Mouse (Mus musculus): ENCODE results near the gene Mrgpre. TPM values are rescaled to one million over a fixed set of nuclear protein-coding genes. Genes with fewer than 3 reads are reported as not detected.

Gene Mrgpre
- polyA plus RNA-seq, 1 experiment from 2014 or later, result 2.3 TPM

DNA sequence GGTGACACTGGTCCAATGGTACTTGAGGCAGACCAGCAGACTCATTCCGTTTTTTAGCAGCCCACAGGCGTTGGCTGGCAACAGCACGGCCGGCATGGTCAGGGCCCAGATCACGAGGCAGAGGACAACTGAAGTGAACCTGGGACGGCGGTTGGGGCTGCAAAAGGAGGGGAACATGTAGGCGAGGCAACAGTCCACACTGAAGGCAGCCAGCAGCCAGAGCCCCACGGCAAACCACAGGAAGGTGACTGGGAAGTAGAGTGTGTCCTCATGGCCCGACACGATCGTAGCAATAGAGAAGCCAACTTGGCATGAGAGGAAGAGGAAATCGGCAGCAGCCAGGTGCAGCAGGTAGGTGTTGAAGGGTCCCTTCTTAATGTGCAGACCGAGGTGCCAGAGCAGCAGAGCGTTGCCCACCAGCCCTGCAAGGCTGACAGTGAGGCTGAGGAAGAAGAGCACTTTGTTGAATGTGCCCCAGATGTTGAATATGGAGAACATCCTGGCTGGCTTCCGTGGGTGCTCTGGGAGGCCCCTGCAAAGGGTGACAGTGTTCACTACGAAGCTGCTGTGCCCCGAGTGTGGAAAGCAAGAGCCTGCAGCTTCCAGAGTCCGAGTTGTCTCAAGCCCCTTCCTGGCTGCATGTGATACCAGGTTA is 19.3 kb downstream of the Mrgpre start:
- peaks cover 31% of the 10 kb centered on the region for H3K27me3 ChIP-seq (ENCODE audit: control insufficient read depth, insufficient read depth, low read length)
- no peak overlapping the region for H3K27ac ChIP-seq (ENCODE audit: low read depth, low read length)
- H3K36me3 ChIP-seq (ENCODE audit: control insufficient read depth, insufficient read depth, low read length), result no peaks in the 10 kb centered on the region
- no peaks in the 10 kb centered on the region for H3K9me3 ChIP-seq (replicated peaks; ENCODE audit: control insufficient read depth, low read length)
- no peak overlapping the region for H3K9ac ChIP-seq (ENCODE audit: low read depth, low read length)
- 66% methylated on average over 19 of the region's 19 CpGs for WGBS (ENCODE audit: insufficient replicate concordance)
- H3K4me2 ChIP-seq, result no peak overlapping the region
- H3K4me3 ChIP-seq (ENCODE audit: low read depth, low read length), result no peak overlapping the region
- no peaks in the 10 kb centered on the region for H3K4me1 ChIP-seq (ENCODE audit: control insufficient read depth, insufficient read depth, low read length)
- no peak for ATAC-seq (replicated peaks; ENCODE audit: insufficient number of reproducible peaks, low FRiP score, low TSS enrichment)

DNA sequence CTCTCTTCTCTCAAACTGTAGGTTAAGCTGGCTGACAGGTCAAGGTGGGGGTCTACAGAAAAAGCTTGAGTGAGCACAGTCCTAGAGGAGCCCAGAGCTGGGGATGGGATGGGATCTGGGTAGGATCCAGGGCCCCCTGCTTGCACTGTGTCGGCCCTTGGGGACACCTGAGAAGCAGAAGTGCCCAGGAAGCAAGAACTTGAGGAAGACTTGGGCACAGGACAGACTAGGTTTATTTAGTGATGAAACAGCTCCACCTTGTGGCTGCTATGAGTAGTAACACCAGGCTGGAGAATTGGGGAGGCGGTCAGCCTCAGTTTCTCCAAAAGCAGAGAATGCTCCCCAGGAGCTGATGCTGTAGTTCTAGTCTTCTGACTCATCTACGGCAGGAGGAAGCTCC is 20.5 kb downstream of the Mrgpre start:
- Histone ChIP-seq H3K9me3 (replicated peaks; ENCODE audit: control insufficient read depth, low read length) (no peaks in the 10 kb centered on the region), H3K36me3 (ENCODE audit: control insufficient read depth, insufficient read depth, low read length) (no peaks in the 10 kb centered on the region), H3K27me3 (ENCODE audit: control insufficient read depth, insufficient read depth, low read length) (peaks cover 31% of the 10 kb centered on the region), H3K4me2 (no peak overlapping the region), H3K9ac (ENCODE audit: low read depth, low read length) (no peak overlapping the region), H3K27ac (ENCODE audit: low read depth, low read length) (no peak overlapping the region), H3K4me1 (ENCODE audit: control insufficient read depth, insufficient read depth, low read length) (no peaks in the 10 kb centered on the region), H3K4me3 (ENCODE audit: low read depth, low read length) (no peak overlapping the region)
- 16% methylated on average over 3 of the region's 3 CpGs for WGBS (ENCODE audit: insufficient replicate concordance)
- no peak for ATAC-seq (replicated peaks; ENCODE audit: insufficient number of reproducible peaks, low FRiP score, low TSS enrichment)

DNA sequence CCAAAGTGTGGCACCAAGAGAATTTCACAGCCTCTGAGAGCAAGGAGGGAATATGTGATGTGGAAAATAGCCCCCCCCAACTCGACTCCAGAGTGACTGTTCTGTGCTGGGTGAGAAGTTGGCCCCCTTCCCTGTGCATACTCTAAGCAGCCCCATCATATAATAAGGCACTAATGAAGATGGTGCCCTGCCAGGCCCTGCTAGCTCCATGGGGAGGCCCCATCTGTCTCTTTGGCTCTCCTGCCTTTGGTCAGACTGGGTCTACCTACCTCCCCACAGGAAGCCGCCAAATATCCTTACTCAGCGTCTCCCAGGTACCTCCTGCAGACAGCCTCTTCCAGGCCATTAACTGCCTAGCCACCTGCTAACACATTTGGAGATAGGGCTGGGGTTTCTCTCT is 25.3 kb downstream of the Mrgpre start:
- 64% methylated on average over 3 of the region's 3 CpGs for WGBS (ENCODE audit: insufficient replicate concordance)
- Histone ChIP-seq H3K9ac (ENCODE audit: low read depth, low read length) (no peak overlapping the region), H3K4me2 (no peak overlapping the region), H3K4me3 (ENCODE audit: low read depth, low read length) (no peak overlapping the region), H3K4me1 (ENCODE audit: control insufficient read depth, insufficient read depth, low read length) (peaks cover 8% of the 10 kb centered on the region), H3K36me3 (ENCODE audit: control insufficient read depth, insufficient read depth, low read length) (no peaks in the 10 kb centered on the region), H3K9me3 (replicated peaks; ENCODE audit: control insufficient read depth, low read length) (no peaks in the 10 kb centered on the region), H3K27me3 (ENCODE audit: control insufficient read depth, insufficient read depth, low read length) (peaks cover 42% of the 10 kb centered on the region), H3K27ac (ENCODE audit: low read depth, low read length) (no peak overlapping the region)
- ATAC-seq (replicated peaks; ENCODE audit: insufficient number of reproducible peaks, low FRiP score, low TSS enrichment), result no peak

DNA sequence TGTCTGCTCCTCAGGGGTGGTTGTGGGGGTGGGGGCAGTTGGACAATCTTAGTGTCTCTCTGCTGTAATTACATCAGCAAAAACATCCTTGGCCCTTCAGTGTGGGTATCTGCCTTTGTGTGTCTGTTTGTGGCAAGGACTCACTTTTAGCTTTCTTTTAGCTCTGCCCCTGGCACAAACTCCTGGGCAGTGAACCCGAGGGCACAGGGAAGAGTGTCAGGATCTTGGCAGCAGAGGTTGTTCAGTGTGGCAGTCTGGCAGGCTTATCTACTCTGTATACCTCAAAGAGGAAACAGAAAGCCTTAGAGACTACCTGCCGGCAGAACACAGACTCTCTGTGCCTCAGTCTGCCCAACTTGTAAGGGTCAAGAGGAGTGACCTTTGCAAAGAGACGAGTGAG is 26.6 kb downstream of the Mrgpre start:
- Histone ChIP-seq H3K4me2 (no peak overlapping the region), H3K4me1 (ENCODE audit: control insufficient read depth, insufficient read depth, low read length) (peaks cover 12% of the 10 kb centered on the region), H3K27ac (ENCODE audit: low read depth, low read length) (no peak overlapping the region), H3K9me3 (replicated peaks; ENCODE audit: control insufficient read depth, low read length) (no peaks in the 10 kb centered on the region), H3K27me3 (ENCODE audit: control insufficient read depth, insufficient read depth, low read length) (peaks cover 43% of the 10 kb centered on the region), H3K4me3 (ENCODE audit: low read depth, low read length) (no peak overlapping the region), H3K36me3 (ENCODE audit: control insufficient read depth, insufficient read depth, low read length) (no peaks in the 10 kb centered on the region), H3K9ac (ENCODE audit: low read depth, low read length) (no peak overlapping the region)
- ATAC-seq (replicated peaks; ENCODE audit: insufficient number of reproducible peaks, low FRiP score, low TSS enrichment), result no peak
- WGBS (ENCODE audit: insufficient replicate concordance), result 56% methylated on average over 3 of the region's 3 CpGs

DNA sequence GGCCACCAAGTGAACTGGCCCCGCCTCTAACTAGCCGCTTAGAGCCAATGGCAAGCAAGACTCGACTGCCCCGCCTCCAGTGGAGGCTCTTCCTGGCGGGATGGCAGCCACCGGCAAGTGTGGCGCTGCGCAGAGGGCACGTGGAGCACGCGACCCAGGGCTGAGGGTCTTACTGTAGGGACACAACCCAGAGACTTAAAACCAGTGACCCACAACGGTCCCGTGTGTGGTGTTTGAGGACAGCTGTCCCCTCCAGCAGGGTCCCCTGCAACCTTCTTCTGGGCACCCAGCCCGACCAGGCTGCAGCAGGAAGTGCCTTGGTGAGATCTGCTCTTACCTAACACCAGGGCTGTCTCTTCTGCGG is 27.3 kb downstream of the Mrgpre start:
- Histone ChIP-seq H3K4me1 (ENCODE audit: control insufficient read depth, insufficient read depth, low read length) (peaks cover 19% of the 10 kb centered on the region), H3K36me3 (ENCODE audit: control insufficient read depth, insufficient read depth, low read length) (no peaks in the 10 kb centered on the region), H3K4me3 (ENCODE audit: low read depth, low read length) (peak overlapping the region; percentile 35), H3K9me3 (replicated peaks; ENCODE audit: control insufficient read depth, low read length) (no peaks in the 10 kb centered on the region), H3K9ac (ENCODE audit: low read depth, low read length) (peak overlapping the region; percentile 52; the same call in 1 of the 2 replicates), H3K27me3 (ENCODE audit: control insufficient read depth, insufficient read depth, low read length) (peaks cover 38% of the 10 kb centered on the region), H3K27ac (ENCODE audit: low read depth, low read length) (no peak overlapping the region), H3K4me2 (peak overlapping the region; percentile 79)
- peak; percentile 73 for ATAC-seq (replicated peaks; ENCODE audit: insufficient number of reproducible peaks, low FRiP score, low TSS enrichment)
- WGBS (ENCODE audit: insufficient replicate concordance), result 4% methylated on average over 15 of the region's 15 CpGs

DNA sequence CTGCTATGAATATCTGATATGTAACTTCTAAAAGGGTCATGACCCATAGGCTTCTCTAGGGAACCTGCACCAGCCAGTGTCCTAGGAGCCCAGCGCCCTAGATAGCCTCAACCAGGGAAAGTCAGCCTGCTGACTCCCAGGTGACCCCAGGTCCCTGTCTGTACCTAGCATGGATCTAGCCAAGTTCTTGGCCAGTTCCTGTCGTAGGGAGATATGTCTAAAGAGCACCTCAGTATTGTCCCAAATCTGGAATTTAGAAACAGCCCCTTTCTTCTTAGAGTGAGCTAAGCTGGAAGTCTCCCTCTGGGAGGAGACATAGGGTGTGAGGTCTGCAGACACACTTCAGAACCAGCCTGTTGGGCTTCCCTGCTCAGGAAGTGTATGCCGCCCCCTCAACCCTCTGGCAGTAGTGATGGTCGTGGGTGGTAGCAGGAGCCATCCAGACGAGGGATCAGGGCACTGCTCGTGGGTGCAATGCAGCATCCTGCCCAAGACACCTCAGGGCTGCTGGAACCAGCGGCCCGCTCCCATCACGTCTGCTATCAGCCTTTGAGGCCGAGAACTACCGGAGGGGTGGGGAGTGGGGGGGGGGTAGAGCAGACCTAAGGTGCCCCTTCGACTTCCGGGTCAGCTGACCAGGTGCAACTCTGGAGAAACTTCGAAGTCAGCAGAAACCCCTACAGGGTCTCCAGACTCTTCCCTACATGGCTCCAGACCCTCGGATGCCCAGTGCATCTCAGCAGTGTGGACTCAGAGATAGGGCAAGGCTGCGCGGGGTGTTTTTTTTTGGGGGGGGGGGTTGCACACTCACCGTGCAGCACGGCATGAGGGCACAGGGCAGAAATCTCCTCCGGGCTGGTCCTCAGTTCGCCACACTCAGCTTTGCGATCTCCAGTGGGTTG is 27.9 kb downstream of the Mrgpre start, which contains the start of gene Osbpl5:
Gene Osbpl5, minus strand, starts transcription at position 861 of the 902 bp plus-strand sequence.
- ATAC-seq (replicated peaks; ENCODE audit: insufficient number of reproducible peaks, low FRiP score, low TSS enrichment), result no peak
- Histone ChIP-seq H3K36me3 (ENCODE audit: control insufficient read depth, insufficient read depth, low read length) (no peaks in the 10 kb centered on the region), H3K4me2 (peak within 1 kb of the TSS; percentile 79), H3K4me3 (ENCODE audit: low read depth, low read length) (peak within 1 kb of the TSS; percentile 35), H3K9ac (ENCODE audit: low read depth, low read length) (peak within 1 kb of the TSS; percentile 52; the same call in 1 of the 2 replicates), H3K27ac (ENCODE audit: low read depth, low read length) (no peak within 1 kb of the TSS), H3K4me1 (ENCODE audit: control insufficient read depth, insufficient read depth, low read length) (peaks cover 24% of the 10 kb centered on the region), H3K9me3 (replicated peaks; ENCODE audit: control insufficient read depth, low read length) (no peaks in the 10 kb centered on the region), H3K27me3 (ENCODE audit: control insufficient read depth, insufficient read depth, low read length) (peaks cover 38% of the 10 kb centered on the region)
- WGBS (ENCODE audit: insufficient replicate concordance), result 20% methylated on average over 22 of the region's 22 CpGs

DNA sequence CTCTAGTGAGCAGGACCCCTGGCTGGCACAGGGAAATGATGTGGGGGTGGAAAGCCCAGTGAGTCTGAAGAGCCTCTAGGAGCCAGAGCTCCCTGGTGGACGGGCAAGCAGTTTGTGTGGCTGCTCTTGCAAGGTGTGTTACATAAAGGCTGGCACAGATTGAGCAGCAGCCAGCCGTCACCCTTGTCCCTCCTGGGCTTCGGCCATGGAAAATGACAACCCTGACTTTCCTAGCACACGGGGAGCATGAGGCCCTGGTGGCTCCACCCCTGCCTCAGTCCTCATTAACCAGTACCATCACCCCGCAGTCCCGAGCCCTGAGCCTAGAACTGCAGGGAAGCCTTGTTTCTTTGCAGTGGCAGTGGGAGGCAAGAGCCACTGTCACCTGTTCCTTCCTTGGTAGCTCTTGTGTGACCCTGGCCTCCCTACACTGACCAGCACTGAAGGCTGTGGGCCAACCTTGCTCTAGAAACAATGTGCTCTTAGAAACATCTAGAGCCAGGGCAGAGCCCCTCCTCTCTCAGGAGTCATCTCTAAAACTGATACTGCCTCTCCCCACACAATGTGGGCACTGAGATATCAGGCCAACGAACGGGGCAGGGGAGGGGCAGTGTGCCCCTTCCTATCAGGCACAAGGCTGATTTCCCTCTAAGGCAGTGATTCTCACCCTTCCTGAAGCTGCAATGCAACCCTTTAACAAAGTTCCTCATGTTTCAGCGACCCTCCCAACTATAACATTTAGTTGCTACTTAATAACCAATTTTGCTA is 28.8 kb downstream of the Mrgpre start:
- Histone ChIP-seq H3K27me3 (ENCODE audit: control insufficient read depth, insufficient read depth, low read length) (peaks cover 38% of the 10 kb centered on the region), H3K4me3 (ENCODE audit: low read depth, low read length) (no peak overlapping the region), H3K9ac (ENCODE audit: low read depth, low read length) (no peak overlapping the region), H3K9me3 (replicated peaks; ENCODE audit: control insufficient read depth, low read length) (no peaks in the 10 kb centered on the region), H3K27ac (ENCODE audit: low read depth, low read length) (no peak overlapping the region), H3K36me3 (ENCODE audit: control insufficient read depth, insufficient read depth, low read length) (no peaks in the 10 kb centered on the region), H3K4me2 (no peak overlapping the region), H3K4me1 (ENCODE audit: control insufficient read depth, insufficient read depth, low read length) (peaks cover 24% of the 10 kb centered on the region)
- ATAC-seq (replicated peaks; ENCODE audit: insufficient number of reproducible peaks, low FRiP score, low TSS enrichment), result no peak
- WGBS (ENCODE audit: insufficient replicate concordance), result 65% methylated on average over 9 of the region's 9 CpGs

DNA sequence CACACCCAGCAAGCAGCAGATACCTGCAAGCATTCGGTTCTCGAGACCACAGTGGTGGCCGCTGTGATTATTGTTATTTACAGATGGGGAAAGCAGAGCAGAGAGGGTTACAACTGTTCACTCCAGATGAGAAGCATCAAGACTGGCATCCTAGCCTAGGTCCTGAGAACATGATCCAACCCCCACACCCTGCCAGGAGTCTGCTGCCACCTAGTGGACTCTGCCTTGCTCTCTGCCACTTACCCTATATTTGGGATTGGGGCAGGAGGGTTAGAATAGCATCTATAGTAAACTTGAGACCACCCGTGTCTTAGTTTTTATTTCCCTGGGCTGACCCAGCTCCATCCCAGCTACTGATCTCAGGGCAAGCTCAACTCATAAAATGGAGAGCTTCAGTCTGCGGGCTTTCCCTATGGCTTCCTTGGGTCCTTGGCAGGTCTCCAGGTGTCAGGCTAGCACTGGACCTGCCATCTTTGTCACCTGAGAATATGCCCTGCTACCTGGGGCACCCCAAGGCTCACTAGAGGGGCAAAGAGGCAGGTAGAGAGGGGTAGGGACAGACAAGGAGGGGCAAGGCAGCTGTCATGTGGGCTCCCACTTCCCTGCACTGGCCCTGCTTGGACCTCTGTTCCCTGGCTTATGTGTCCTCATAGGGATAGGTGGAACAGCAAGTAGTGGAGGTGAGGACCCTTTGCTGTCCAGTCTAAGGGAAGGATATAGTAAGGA is 30.1 kb downstream of the Mrgpre start:
- H3K36me3 ChIP-seq (ENCODE audit: control insufficient read depth, insufficient read depth, low read length), result no peaks in the 10 kb centered on the region
- no peak overlapping the region for H3K4me2 ChIP-seq
- peaks cover 24% of the 10 kb centered on the region for H3K4me1 ChIP-seq (ENCODE audit: control insufficient read depth, insufficient read depth, low read length)
- no peak overlapping the region for H3K9ac ChIP-seq (ENCODE audit: low read depth, low read length)
- no peak overlapping the region for H3K27ac ChIP-seq (ENCODE audit: low read depth, low read length)
- no peak for ATAC-seq (replicated peaks; ENCODE audit: insufficient number of reproducible peaks, low FRiP score, low TSS enrichment)
- WGBS (ENCODE audit: insufficient replicate concordance), result 40% methylated on average over 5 of the region's 5 CpGs
- H3K4me3 ChIP-seq (ENCODE audit: low read depth, low read length), result no peak overlapping the region
- no peaks in the 10 kb centered on the region for H3K9me3 ChIP-seq (replicated peaks; ENCODE audit: control insufficient read depth, low read length)
- peaks cover 47% of the 10 kb centered on the region for H3K27me3 ChIP-seq (ENCODE audit: control insufficient read depth, insufficient read depth, low read length)

Measured in heart, embryonic 11.5 days (tissue).